ENCODE assay signal across 8 mouse cellular contexts in genomic region chr8:22193432-22194010, GRCm38 (mm10). TPM values are rescaled to one million over a fixed set of nuclear protein-coding genes. Genes with fewer than 3 reads are reported as not detected.
A peak's percentile ranks its signal among the peaks of the same experiment; 100 is the strongest.
DNase-seq lines count a peak whose midpoint lies in the region; ATAC-seq and TF ChIP-seq lines count a peak whose summit lies in the region.

No protein-coding gene starts in this region.

- H3K9me3 ChIP-seq in E14TG2a.4 (ENCODE audit: low read length): no peaks in the 10 kb centered on the region
- no peaks in the 10 kb centered on the region for H3K9me3 ChIP-seq in erythroblast, embryonic 14.5 days (ENCODE audit: control insufficient read depth, low read length)
- no peaks in the 10 kb centered on the region for H3K9me3 ChIP-seq in limb, embryonic 11.5 days (ENCODE audit: control insufficient read depth, low read length)
- H3K9me3 ChIP-seq in midbrain, embryonic 13.5 days: no peaks in the 10 kb centered on the region

- DNase-seq in heart, adult 2 months: no peak
- no peak for DNase-seq in heart, adult 9 months (ENCODE audit: low spot score in 2 of 2)
- no peak for DNase-seq in limb, embryonic 11.5 days (ENCODE audit: low spot score)
- DNase-seq in left cerebral cortex, postnatal 14 days (ENCODE audit: low spot score in 2 of 2): no peak
- no peak for DNase-seq in ovary, postnatal 36 days (ENCODE audit: low spot score)

- TF ChIP-seq CTCF in heart, adult 2 months (IDR thresholded peaks at IDR 0.05): no peak
- TF ChIP-seq CTCF in E14TG2a.4 (conservative IDR thresholded peaks at IDR 0.05; ENCODE audit: low read length): no peak

- peak overlapping the region; percentile 99 for H3K27ac ChIP-seq in heart, adult 2 months
- peak overlapping the region; percentile 96 for H3K27ac ChIP-seq in limb, embryonic 11.5 days (replicated peaks; ENCODE audit: low read depth, low read length)
- H3K27ac ChIP-seq in midbrain, embryonic 13.5 days: peak overlapping the region; percentile 96

- TF ChIP-seq POLR2A in heart, adult 2 months (IDR thresholded peaks at IDR 0.05; ENCODE audit: insufficient read depth, low read depth, low read length): no peak

- 0 out of 2 replicates have a peak, but pooled peaks cover 2% of the 10 kb centered on the region for H3K36me3 ChIP-seq in heart, adult 2 months (ENCODE audit: control insufficient read depth, insufficient read depth, low read length)
- H3K36me3 ChIP-seq in E14TG2a.4 (ENCODE audit: insufficient read depth, low read length): no peaks in the 10 kb centered on the region; the same call in 1 of the 2 replicates
- peaks cover 3% of the 10 kb centered on the region for H3K36me3 ChIP-seq in erythroblast, embryonic 14.5 days (ENCODE audit: control insufficient read depth)
- H3K36me3 ChIP-seq in limb, embryonic 11.5 days (ENCODE audit: control insufficient read depth, insufficient read depth, low read length): no peaks in the 10 kb centered on the region
- 0 out of 2 replicates have a peak, but pooled peaks cover 3% of the 10 kb centered on the region for H3K36me3 ChIP-seq in midbrain, embryonic 13.5 days

- peak overlapping the region; percentile 51 for H3K4me2 ChIP-seq in limb, embryonic 11.5 days (ENCODE audit: low read depth, severe bottlenecking)
- H3K4me2 ChIP-seq in midbrain, embryonic 13.5 days (replicated peaks): peak overlapping the region; percentile 75

- intact Hi-C loops in heart, adult 2 months (cut with DNase I): loop anchor here (1.0 to 10.0 kb wide), 4 partner anchors 35 to 204 kb away; partner anchors contain the start of gene Slc25a15
- intact Hi-C loops in left cerebral cortex, postnatal 14 days (cut with DNase I): loop anchor here (2.0 to 5.0 kb wide), 2 partner anchors 204 to 217 kb away; partner anchors contain the start of genes Mrps31 and Slc25a15

- peak overlapping the region; percentile 99 for H3K9ac ChIP-seq in heart, adult 2 months (ENCODE audit: low read depth, low read length)
- H3K9ac ChIP-seq in limb, embryonic 11.5 days (ENCODE audit: low read length): peak overlapping the region; percentile 97
- peak overlapping the region; percentile 83 for H3K9ac ChIP-seq in midbrain, embryonic 13.5 days (replicated peaks)

- no peak for ATAC-seq in limb, embryonic 11.5 days (ENCODE audit: insufficient number of reproducible peaks, low FRiP score, low TSS enrichment, low read depth)
- no peak for ATAC-seq in midbrain, embryonic 13.5 days

- H3K4me3 ChIP-seq in heart, adult 2 months: peak overlapping the region; percentile 81
- H3K4me3 ChIP-seq in E14TG2a.4 (replicated peaks; ENCODE audit: low read length): peak overlapping the region; percentile 91
- H3K4me3 ChIP-seq in erythroblast, embryonic 14.5 days (replicated peaks): peak overlapping the region; percentile 84
- peak overlapping the region; percentile 72 for H3K4me3 ChIP-seq in limb, embryonic 11.5 days (ENCODE audit: low read depth, low read length)
- H3K4me3 ChIP-seq in midbrain, embryonic 13.5 days (replicated peaks): peak overlapping the region; percentile 60

- H3K4me1 ChIP-seq in heart, adult 2 months (ENCODE audit: control insufficient read depth, insufficient read depth, low read length): no peaks in the 10 kb centered on the region; the same call in 1 of the 2 replicates
- H3K4me1 ChIP-seq in E14TG2a.4 (replicated peaks; ENCODE audit: low read depth, low read length): peaks cover 21% of the 10 kb centered on the region
- H3K4me1 ChIP-seq in erythroblast, embryonic 14.5 days (ENCODE audit: control insufficient read depth): peaks cover 18% of the 10 kb centered on the region
- peaks cover 2% of the 10 kb centered on the region; the same call in 1 of the 2 replicates for H3K4me1 ChIP-seq in limb, embryonic 11.5 days (ENCODE audit: control insufficient read depth, insufficient read depth, low read length)
- H3K4me1 ChIP-seq in midbrain, embryonic 13.5 days (replicated peaks): peaks cover 15% of the 10 kb centered on the region

- no peak for TF ChIP-seq EP300 in heart, adult 2 months (IDR thresholded peaks at IDR 0.05; ENCODE audit: insufficient read depth, low read depth, low read length)

- peaks cover 6% of the 10 kb centered on the region for H3K79me2 ChIP-seq in heart, adult 2 months (replicated peaks; ENCODE audit: control insufficient read depth, insufficient read depth, low read length)

- 10% methylated on average over 12 of the region's 12 CpGs for WGBS in heart, adult 2 months
- WGBS in limb, embryonic 11.5 days: 17% methylated on average over 12 of the region's 12 CpGs
- WGBS in midbrain, embryonic 13.5 days: 14% methylated on average over 12 of the region's 12 CpGs

- H3K27me3 ChIP-seq in heart, adult 2 months (ENCODE audit: control insufficient read depth, insufficient read depth, low read length): no peaks in the 10 kb centered on the region
- peaks cover 3% of the 10 kb centered on the region; the same call in 1 of the 2 replicates for H3K27me3 ChIP-seq in E14TG2a.4 (ENCODE audit: insufficient read depth, low read length)
- H3K27me3 ChIP-seq in erythroblast, embryonic 14.5 days (ENCODE audit: control insufficient read depth): peaks cover 8% of the 10 kb centered on the region
- H3K27me3 ChIP-seq in limb, embryonic 11.5 days (ENCODE audit: control insufficient read depth, insufficient read depth, low read length): no peaks in the 10 kb centered on the region
- no peaks in the 10 kb centered on the region for H3K27me3 ChIP-seq in midbrain, embryonic 13.5 days

RNA-seq across cellular contexts. Expression of gene Vps36, which starts 0.9 kb away (rescaled TPM):
- 10 to 100 TPM; 25.2 to 27.0 TPM for total RNA-seq in heart, adult 2 months (2021)
- 9.9 and 16.2 TPM in 2 replicates for polyA plus RNA-seq in heart, adult 2 months (2012; rRNA removed)
- polyA plus RNA-seq in erythroblast, embryonic 14.5 days (2012): 0.13 and 0.15 TPM in 2 replicates
- polyA plus RNA-seq in limb, embryonic 11.5 days (2014; fragmentation: Nextera tagmentation; extraction: Ambion mirVana): 41.4 and 45.4 TPM in 2 replicates
- 39.9 and 43.2 TPM in 2 replicates for polyA plus RNA-seq in midbrain, embryonic 13.5 days (2015; fragmentation: Nextera tagmentation; extraction: Ambion mirVana)
- total RNA-seq in left cerebral cortex, postnatal 14 days (2021): 10 to 100 TPM; 34.2 to 35.6 TPM

RNA-seq across cellular contexts. Expression of gene Ckap2, which starts 7.9 kb away (rescaled TPM):
- under 1 TPM; 0.11 to 0.29 TPM for total RNA-seq in heart, adult 2 months (2021)
- polyA plus RNA-seq in heart, adult 2 months (2012; rRNA removed): 0.21 and 0.53 TPM in 2 replicates
- polyA plus RNA-seq in erythroblast, embryonic 14.5 days (2012): 1.2 and 1.4 TPM in 2 replicates
- 55.0 and 58.3 TPM in 2 replicates for polyA plus RNA-seq in limb, embryonic 11.5 days (2014; fragmentation: Nextera tagmentation; extraction: Ambion mirVana)
- 26.8 and 27.5 TPM in 2 replicates for polyA plus RNA-seq in midbrain, embryonic 13.5 days (2015; fragmentation: Nextera tagmentation; extraction: Ambion mirVana)
- 1 to 10 TPM; 1.3 to 2.2 TPM for total RNA-seq in left cerebral cortex, postnatal 14 days (2021)

RNA-seq across cellular contexts. Expression of gene Nek3, which starts 27.3 kb away (rescaled TPM):
- total RNA-seq in heart, adult 2 months (2021): 1 to 10 TPM; 1.4 to 2.1 TPM
- 1.00 and 1.9 TPM in 2 replicates for polyA plus RNA-seq in heart, adult 2 months (2012; rRNA removed)
- 0.05 and 0.11 TPM in 2 replicates for polyA plus RNA-seq in erythroblast, embryonic 14.5 days (2012)
- 7.9 and 8.1 TPM in 2 replicates for polyA plus RNA-seq in limb, embryonic 11.5 days (2014; fragmentation: Nextera tagmentation; extraction: Ambion mirVana)
- 8.9 and 9.1 TPM in 2 replicates for polyA plus RNA-seq in midbrain, embryonic 13.5 days (2015; fragmentation: Nextera tagmentation; extraction: Ambion mirVana)
- 1 to 10 TPM; 1.6 to 2.0 TPM for total RNA-seq in left cerebral cortex, postnatal 14 days (2021)

RNA-seq across cellular contexts. Expression of gene Thsd1, which starts 33.6 kb away (rescaled TPM):
- total RNA-seq in heart, adult 2 months (2021): 1 to 10 TPM; 4.8 TPM
- polyA plus RNA-seq in heart, adult 2 months (2012; rRNA removed): 4.4 and 6.2 TPM in 2 replicates
- not detected in 2 replicates for polyA plus RNA-seq in erythroblast, embryonic 14.5 days (2012)
- 8.8 and 9.2 TPM in 2 replicates for polyA plus RNA-seq in limb, embryonic 11.5 days (2014; fragmentation: Nextera tagmentation; extraction: Ambion mirVana)
- polyA plus RNA-seq in midbrain, embryonic 13.5 days (2015; fragmentation: Nextera tagmentation; extraction: Ambion mirVana): 6.1 and 6.9 TPM in 2 replicates
- total RNA-seq in left cerebral cortex, postnatal 14 days (2021): 1 to 10 TPM; 5.7 to 5.9 TPM

Comparison
In these comparisons a context has a peak if more than half of its experiments do, and no peak if none do; other contexts are left out.
1. RNA of gene Ckap2, which starts 7.9 kb away (polyA plus RNA-seq): 55.0 to 58.3 TPM in limb, embryonic 11.5 days and 26.8 to 27.5 TPM in midbrain, embryonic 13.5 days; 1.2 to 1.4 TPM in erythroblast, embryonic 14.5 days and 0.21 to 0.53 TPM in heart, adult 2 months; every median in the first group is over 10 times any median in the second.
2. Peak in every context shown above with its lines, with median percentiles within 50 percentile points of each other: H3K27ac ChIP-seq, H3K4me3 ChIP-seq and H3K9ac ChIP-seq.